Mouse (Mus musculus): ENCODE results near the gene Cacna1g. TPM values are rescaled to one million over a fixed set of nuclear protein-coding genes. Genes with fewer than 3 reads are reported as not detected.

The Cacna1g gene
- polyA plus RNA-seq, 1 experiment from 2014 or later, result 37.2 TPM

DNA sequence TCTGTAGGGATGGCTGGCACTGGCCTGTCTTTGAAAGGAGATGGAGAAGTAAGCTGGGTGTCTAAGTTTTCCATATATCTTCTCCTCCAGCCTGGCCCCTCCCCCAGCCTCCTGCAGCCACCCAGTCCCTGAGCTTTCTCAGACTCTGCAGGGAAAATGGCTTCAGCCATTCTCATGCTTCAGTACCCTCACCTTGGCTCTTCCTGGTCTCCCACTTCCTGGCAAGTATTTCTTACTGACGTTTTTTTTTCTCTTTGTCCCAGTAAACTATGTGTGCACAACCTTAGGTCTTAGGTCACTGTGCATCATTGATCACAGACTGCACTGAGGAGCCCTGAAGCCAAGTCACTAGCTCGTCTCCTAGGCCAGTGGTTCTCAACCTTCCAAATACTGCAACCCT lies 94.9 kb downstream of the Cacna1g start:
- no peak overlapping the region for H3K9ac ChIP-seq
- no peak overlapping the region for H3K4me2 ChIP-seq (replicated peaks)
- ATAC-seq (ENCODE audit: insufficient number of reproducible peaks, insufficient read depth, low FRiP score, low TSS enrichment), result no peak
- no peaks in the 10 kb centered on the region for H3K4me1 ChIP-seq
- no peak overlapping the region for H3K27ac ChIP-seq
- H3K36me3 ChIP-seq, result no peaks in the 10 kb centered on the region
- WGBS, result 35% methylated on average over 2 of the region's 2 CpGs
- no peaks in the 10 kb centered on the region for H3K9me3 ChIP-seq
- no peak overlapping the region for H3K4me3 ChIP-seq
- H3K27me3 ChIP-seq, result no peaks in the 10 kb centered on the region

GRCm38 (mm10) chr11:94374276-94374948 lies 99.6 kb downstream of the Cacna1g start:
- H3K27ac ChIP-seq, result no peak overlapping the region
- H3K4me1 ChIP-seq, result no peaks in the 10 kb centered on the region
- no peak for ATAC-seq (ENCODE audit: insufficient number of reproducible peaks, insufficient read depth, low FRiP score, low TSS enrichment)
- no peaks in the 10 kb centered on the region for H3K9me3 ChIP-seq
- no peaks in the 10 kb centered on the region for H3K27me3 ChIP-seq
- no peak overlapping the region for H3K9ac ChIP-seq
- H3K4me2 ChIP-seq (replicated peaks), result no peak overlapping the region
- H3K36me3 ChIP-seq, result no peaks in the 10 kb centered on the region
- 87% methylated on average over 13 of the region's 13 CpGs for WGBS
- H3K4me3 ChIP-seq, result no peak overlapping the region

GRCm38 (mm10) chr11:94370809-94371208 lies 103.2 kb downstream of the Cacna1g start:
- Histone ChIP-seq H3K9me3 (no peaks in the 10 kb centered on the region), H3K9ac (no peak overlapping the region), H3K4me2 (replicated peaks) (no peak overlapping the region), H3K4me1 (no peaks in the 10 kb centered on the region), H3K4me3 (no peak overlapping the region), H3K27me3 (no peaks in the 10 kb centered on the region), H3K27ac (no peak overlapping the region), H3K36me3 (no peaks in the 10 kb centered on the region)
- no peak for ATAC-seq (ENCODE audit: insufficient number of reproducible peaks, insufficient read depth, low FRiP score, low TSS enrichment)
- WGBS, result 37% methylated on average over 5 of the region's 5 CpGs

GRCm38 (mm10) chr11:94369981-94370380 lies 104.0 kb downstream of the Cacna1g start:
- no peak overlapping the region for H3K27ac ChIP-seq
- ATAC-seq (ENCODE audit: insufficient number of reproducible peaks, insufficient read depth, low FRiP score, low TSS enrichment), result no peak
- H3K4me1 ChIP-seq, result no peaks in the 10 kb centered on the region
- H3K4me3 ChIP-seq, result no peak overlapping the region
- H3K9ac ChIP-seq, result no peak overlapping the region
- no peaks in the 10 kb centered on the region for H3K36me3 ChIP-seq
- WGBS, result 77% methylated on average over 6 of the region's 6 CpGs
- H3K9me3 ChIP-seq, result no peaks in the 10 kb centered on the region
- no peaks in the 10 kb centered on the region for H3K27me3 ChIP-seq
- no peak overlapping the region for H3K4me2 ChIP-seq (replicated peaks)

DNA sequence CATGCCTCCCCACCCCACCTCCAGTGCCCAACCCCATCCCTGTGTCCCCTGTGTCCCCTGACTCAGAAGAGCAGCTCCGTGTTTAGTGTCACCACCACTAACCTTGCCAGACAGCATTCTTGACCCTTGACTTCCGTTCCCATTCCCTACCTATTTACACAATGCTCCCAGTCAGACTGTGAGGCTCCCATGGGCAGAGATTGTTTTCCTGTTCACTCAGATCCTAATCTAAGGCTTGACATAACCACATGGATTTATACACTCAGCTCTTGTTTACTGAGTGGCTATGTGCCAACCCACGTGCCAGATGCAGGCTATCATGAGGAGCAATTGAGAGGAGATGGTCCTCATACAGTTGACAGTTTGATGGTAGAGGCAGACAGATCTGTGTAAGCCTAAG lies 108.7 kb downstream of the Cacna1g start:
- no peak for ATAC-seq (ENCODE audit: insufficient number of reproducible peaks, insufficient read depth, low FRiP score, low TSS enrichment)
- Histone ChIP-seq H3K36me3 (no peaks in the 10 kb centered on the region), H3K27ac (no peak overlapping the region), H3K4me1 (no peaks in the 10 kb centered on the region), H3K9ac (no peak overlapping the region), H3K4me3 (no peak overlapping the region), H3K9me3 (no peaks in the 10 kb centered on the region), H3K27me3 (no peaks in the 10 kb centered on the region), H3K4me2 (replicated peaks) (no peak overlapping the region)
- WGBS, result 56% methylated on average over 3 of the region's 3 CpGs

GRCm38 (mm10) chr11:94363690-94364089 lies 110.3 kb downstream of the Cacna1g start:
- H3K4me3 ChIP-seq, result no peak overlapping the region
- no peaks in the 10 kb centered on the region for H3K27me3 ChIP-seq
- no peaks in the 10 kb centered on the region for H3K4me1 ChIP-seq
- H3K36me3 ChIP-seq, result no peaks in the 10 kb centered on the region
- WGBS, result 82% methylated on average over 7 of the region's 7 CpGs
- no peak for ATAC-seq (ENCODE audit: insufficient number of reproducible peaks, insufficient read depth, low FRiP score, low TSS enrichment)
- H3K9ac ChIP-seq, result no peak overlapping the region
- H3K27ac ChIP-seq, result no peak overlapping the region
- H3K4me2 ChIP-seq (replicated peaks), result no peak overlapping the region
- H3K9me3 ChIP-seq, result no peaks in the 10 kb centered on the region

DNA sequence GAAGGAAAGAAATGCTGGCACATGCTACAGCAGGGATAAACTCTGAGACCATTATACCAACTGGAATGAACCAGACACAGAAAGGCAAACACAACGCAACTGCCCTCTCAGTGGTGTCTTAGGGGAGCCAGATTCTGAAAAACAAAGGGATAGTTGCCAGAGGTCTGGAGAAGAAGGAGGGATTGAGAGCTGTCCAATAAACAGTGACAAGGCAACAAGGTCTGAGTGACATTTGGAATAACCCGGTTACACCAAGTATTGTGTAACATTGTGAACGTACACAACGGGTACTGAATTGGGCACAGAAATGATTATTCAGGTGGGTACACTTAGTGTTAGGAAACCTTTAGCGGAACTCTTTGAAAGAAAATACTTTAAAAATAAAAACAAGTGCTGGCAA lies 111.9 kb downstream of the Cacna1g start:
- no peaks in the 10 kb centered on the region for H3K36me3 ChIP-seq
- H3K27ac ChIP-seq, result no peak overlapping the region
- WGBS, result 82% methylated on average over 5 of the region's 5 CpGs
- no peak for ATAC-seq (ENCODE audit: insufficient number of reproducible peaks, insufficient read depth, low FRiP score, low TSS enrichment)
- H3K9me3 ChIP-seq, result no peaks in the 10 kb centered on the region
- H3K4me1 ChIP-seq, result no peaks in the 10 kb centered on the region
- H3K4me2 ChIP-seq (replicated peaks), result no peak overlapping the region
- H3K4me3 ChIP-seq, result no peak overlapping the region
- no peak overlapping the region for H3K9ac ChIP-seq
- no peaks in the 10 kb centered on the region for H3K27me3 ChIP-seq

DNA sequence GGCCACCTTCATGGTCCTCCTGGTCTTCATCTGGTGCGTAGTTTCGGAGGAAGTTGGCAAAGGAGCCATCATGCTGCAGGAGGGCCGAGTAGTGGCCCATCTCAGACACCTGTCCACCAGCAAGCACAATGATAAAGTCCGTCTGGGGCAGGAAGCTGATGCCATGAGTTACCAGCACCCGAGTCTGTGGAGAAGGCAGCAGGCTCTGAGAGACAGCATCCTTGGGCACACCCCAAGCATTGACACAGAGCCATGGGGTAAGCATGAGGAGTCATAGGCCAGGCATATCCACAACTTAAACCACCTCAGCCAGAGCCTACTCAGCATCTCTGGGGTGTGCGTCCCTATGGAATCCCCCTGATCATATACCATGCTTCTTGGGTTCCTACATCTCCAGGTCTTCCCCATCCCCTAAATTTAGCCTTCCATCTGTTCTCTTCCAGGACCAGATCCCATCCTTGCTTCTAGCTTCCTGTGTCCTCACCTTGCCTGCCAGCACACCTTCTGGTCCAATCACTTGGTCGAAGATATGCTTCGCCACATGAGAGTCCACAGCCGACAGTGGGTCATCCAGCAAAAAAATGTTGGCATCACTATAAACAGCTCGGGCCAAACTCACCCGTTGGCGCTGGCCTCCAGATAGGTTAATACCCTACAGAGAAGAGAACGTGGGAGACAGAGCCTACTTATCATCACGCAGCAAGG lies 112.7 kb downstream of the Cacna1g start:
- H3K4me2 ChIP-seq (replicated peaks), result no peak overlapping the region
- ATAC-seq (ENCODE audit: insufficient number of reproducible peaks, insufficient read depth, low FRiP score, low TSS enrichment), result no peak
- WGBS, result 91% methylated on average over 14 of the region's 14 CpGs

DNA sequence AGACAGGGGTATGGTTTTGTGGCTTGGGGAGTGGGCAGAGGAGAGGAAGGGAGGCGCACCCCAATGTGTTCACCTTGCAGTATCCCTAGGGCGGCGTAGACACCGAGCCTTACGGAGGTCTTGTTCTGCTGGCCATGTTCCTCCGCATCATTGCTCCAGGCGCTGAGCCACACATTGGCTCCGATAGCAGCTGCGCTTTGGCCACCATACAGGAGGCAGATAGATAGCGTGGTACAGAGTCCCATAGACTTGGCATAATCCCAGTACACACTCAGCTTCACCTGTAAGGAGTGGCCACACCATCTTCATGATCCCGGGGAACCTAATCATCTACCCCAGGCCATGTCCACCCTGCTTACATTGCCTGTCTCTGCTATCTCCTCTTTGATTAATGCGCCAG lies 114.8 kb downstream of the Cacna1g start:
- H3K9me3 ChIP-seq, result no peaks in the 10 kb centered on the region
- no peak overlapping the region for H3K4me2 ChIP-seq (replicated peaks)
- 96% methylated on average over 12 of the region's 12 CpGs for WGBS
- no peak overlapping the region for H3K4me3 ChIP-seq
- H3K27me3 ChIP-seq, result no peaks in the 10 kb centered on the region
- no peaks in the 10 kb centered on the region for H3K36me3 ChIP-seq
- no peaks in the 10 kb centered on the region for H3K4me1 ChIP-seq
- no peak overlapping the region for H3K9ac ChIP-seq
- no peak for ATAC-seq (ENCODE audit: insufficient number of reproducible peaks, insufficient read depth, low FRiP score, low TSS enrichment)
- H3K27ac ChIP-seq, result no peak overlapping the region

More for the DNA sequence above, 112.7 kb downstream of the Cacna1g start:
- Histone ChIP-seq H3K4me1 (no peaks in the 10 kb centered on the region), H3K27ac (no peak overlapping the region), H3K4me3 (no peak overlapping the region), H3K27me3 (no peaks in the 10 kb centered on the region), H3K9ac (no peak overlapping the region), H3K36me3 (no peaks in the 10 kb centered on the region), H3K9me3 (no peaks in the 10 kb centered on the region)

Other genes starting within 250 kb of the Cacna1g start
- gene Wfikkn2, start 228.2 kb downstream of the Cacna1g start, polyA plus RNA-seq (2016; fragmentation: Nextera tagmentation; extraction: Ambion mirVana), result 11.8 and 13.9 TPM in 2 replicates
- gene Gm21885, start 192.3 kb downstream of the Cacna1g start, polyA plus RNA-seq (2016; fragmentation: Nextera tagmentation; extraction: Ambion mirVana), result not detected in 2 replicates
- gene Luc7l3, start 152.2 kb downstream of the Cacna1g start, polyA plus RNA-seq (2016; fragmentation: Nextera tagmentation; extraction: Ambion mirVana), result 143 and 146 TPM in 2 replicates
- gene Ankrd40, start 146.2 kb downstream of the Cacna1g start, polyA plus RNA-seq (2016; fragmentation: Nextera tagmentation; extraction: Ambion mirVana), result 25.5 and 35.8 TPM in 2 replicates
- 0.69 and 0.78 TPM in 2 replicates for gene Abcc3, start 81.2 kb downstream of the Cacna1g start, polyA plus RNA-seq (2016; fragmentation: Nextera tagmentation; extraction: Ambion mirVana)
- 0.29 and 0.43 TPM in 2 replicates for gene Spata20, start 12.0 kb upstream of the Cacna1g start, polyA plus RNA-seq (2016; fragmentation: Nextera tagmentation; extraction: Ambion mirVana)
- gene Epn3, start 25.8 kb upstream of the Cacna1g start, polyA plus RNA-seq (2016; fragmentation: Nextera tagmentation; extraction: Ambion mirVana), result 2.7 and 4.2 TPM in 2 replicates
- 2.5 and 3.7 TPM in 2 replicates for gene Mycbpap, start 47.5 kb upstream of the Cacna1g start, polyA plus RNA-seq (2016; fragmentation: Nextera tagmentation; extraction: Ambion mirVana)
- gene Rsad1, start 75.1 kb upstream of the Cacna1g start, polyA plus RNA-seq (2016; fragmentation: Nextera tagmentation; extraction: Ambion mirVana), result 5.0 and 5.7 TPM in 2 replicates
- 2.0 and 3.6 TPM in 2 replicates for gene Chad, start 90.8 kb upstream of the Cacna1g start, polyA plus RNA-seq (2016; fragmentation: Nextera tagmentation; extraction: Ambion mirVana)
- gene Acsf2, start 127.7 kb upstream of the Cacna1g start, polyA plus RNA-seq (2016; fragmentation: Nextera tagmentation; extraction: Ambion mirVana), result 5.5 and 5.9 TPM in 2 replicates
- 222 and 225 TPM in 2 replicates for gene Lrrc59, start 155.6 kb upstream of the Cacna1g start, polyA plus RNA-seq (2016; fragmentation: Nextera tagmentation; extraction: Ambion mirVana)
- 139 and 142 TPM in 2 replicates for gene Mrpl27, start 179.6 kb upstream of the Cacna1g start, polyA plus RNA-seq (2016; fragmentation: Nextera tagmentation; extraction: Ambion mirVana)
- gene Eme1, start 179.8 kb upstream of the Cacna1g start, polyA plus RNA-seq (2016; fragmentation: Nextera tagmentation; extraction: Ambion mirVana), result 33.3 and 37.5 TPM in 2 replicates
- 29.0 and 29.5 TPM in 2 replicates for gene Xylt2, start 203.3 kb upstream of the Cacna1g start, polyA plus RNA-seq (2016; fragmentation: Nextera tagmentation; extraction: Ambion mirVana)
- gene Gm11541, start 230.3 kb upstream of the Cacna1g start, polyA plus RNA-seq (2016; fragmentation: Nextera tagmentation; extraction: Ambion mirVana), result 0.52 and 0.95 TPM in 2 replicates

All from embryonic facial prominence, embryonic 12.5 days (tissue).